Mouse (Mus musculus) kidney, postnatal 25 days (tissue): ENCODE data around the gene Dip2c.

Source experiments
- DNase-seq, 2 experiments: peaks; one replicate each; pipeline ENCODE4 v3.0.0; 2021; ENCODE audit warnings: mixed read lengths in 2 of 2

The Dip2c gene

DNA sequence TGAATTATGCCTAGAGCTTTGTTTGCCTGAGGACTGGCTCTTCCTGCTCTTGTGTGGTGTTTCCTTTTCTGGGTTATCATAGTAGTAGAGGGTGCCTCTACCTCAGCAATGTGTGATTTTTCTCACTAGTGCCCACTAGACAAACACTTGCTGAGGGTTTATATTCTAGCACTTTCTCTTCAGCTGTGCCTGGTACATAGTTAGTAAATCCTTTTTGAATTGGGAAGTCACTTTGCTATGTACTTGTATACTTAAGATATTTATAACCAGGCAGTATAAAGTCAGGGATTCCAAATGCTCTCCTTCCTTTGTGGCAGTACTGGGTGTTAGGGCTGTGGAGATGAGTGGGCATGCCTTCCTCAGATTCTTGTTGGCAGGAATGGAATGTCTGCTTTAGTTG is 56.9 kb downstream of the Dip2c start:
- DNase-seq: no peak

DNA sequence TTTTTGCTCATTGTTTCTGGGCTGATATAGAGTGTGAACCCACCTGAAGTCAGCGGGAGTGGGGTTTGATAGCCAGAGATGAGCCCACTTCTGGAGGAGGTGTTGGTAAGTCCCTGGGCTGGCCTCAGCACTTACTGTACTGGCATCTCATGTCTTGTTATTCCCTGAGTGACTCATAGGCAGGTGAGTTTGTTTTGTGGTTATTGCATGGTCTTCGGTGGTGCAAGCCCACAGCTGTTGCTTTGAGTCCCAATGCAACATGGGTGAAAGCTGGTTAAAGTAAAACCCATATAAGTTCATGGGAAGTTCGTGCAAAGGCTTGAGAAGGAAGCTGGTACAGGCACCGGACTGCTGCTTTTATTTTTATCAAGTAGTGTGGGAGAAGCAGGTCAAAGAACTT is 64.0 kb downstream of the Dip2c start:
- no peak for DNase-seq

DNA sequence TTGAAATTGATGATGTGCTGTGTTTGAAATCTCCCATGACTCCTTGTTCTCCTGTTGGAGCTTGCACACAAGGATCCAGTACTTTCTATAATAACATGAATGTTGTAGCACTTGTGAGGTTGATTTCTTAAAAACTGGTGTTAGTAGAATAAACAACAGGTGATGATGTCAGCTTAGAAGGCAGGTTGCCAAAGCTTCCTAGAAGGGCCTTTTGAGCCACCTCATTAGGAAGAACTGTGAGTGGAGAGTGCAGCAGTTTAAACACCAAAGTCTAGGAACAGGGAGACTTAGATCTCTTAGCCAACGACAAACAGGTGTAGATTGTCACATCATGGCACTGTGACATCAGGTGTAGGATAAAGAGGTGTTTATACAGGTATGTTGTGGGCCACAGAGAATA is 66.4 kb downstream of the Dip2c start:
- DNase-seq: peak in 1 of 2 experiments; percentile 27

DNA sequence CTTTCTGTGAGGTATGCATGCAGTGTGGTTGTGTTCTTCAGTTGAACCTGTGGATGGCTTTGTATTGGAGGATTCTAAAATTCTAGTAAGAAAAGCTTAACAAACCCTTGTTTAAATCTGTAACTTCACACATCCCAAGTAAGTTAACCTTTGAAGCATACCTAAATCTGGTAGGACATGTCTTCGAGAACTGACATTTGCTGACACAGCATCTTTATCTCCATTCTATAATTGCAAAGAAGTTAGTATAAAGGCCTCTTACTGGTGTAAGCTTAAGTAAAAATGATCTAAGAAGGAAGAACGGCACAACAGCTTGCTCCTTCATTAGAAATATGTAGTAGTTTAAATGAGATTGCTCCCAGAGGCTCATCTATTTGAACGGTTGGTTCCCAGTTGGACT is 71.1 kb downstream of the Dip2c start:
- no peak for DNase-seq

DNA sequence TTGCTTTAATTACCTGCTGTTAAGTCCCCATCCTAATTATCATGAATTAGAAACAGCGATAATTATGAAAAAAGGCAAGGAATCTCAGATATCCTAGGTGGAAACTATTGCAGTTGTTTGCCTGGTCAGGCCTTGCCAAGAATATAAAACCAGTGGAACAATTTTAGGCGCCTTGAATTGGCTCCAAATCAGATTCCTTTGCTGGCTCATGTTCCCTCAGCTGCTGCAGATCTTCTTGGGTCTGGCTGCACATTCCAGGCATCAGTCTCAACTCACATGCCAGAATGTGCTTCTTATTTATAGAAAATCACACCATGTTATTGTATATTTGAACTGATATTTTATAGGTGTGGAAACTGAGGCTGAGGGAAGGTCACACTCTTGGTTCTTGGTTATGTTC is 74.3 kb downstream of the Dip2c start:
- peak; percentile 34 to 40 for DNase-seq

DNA sequence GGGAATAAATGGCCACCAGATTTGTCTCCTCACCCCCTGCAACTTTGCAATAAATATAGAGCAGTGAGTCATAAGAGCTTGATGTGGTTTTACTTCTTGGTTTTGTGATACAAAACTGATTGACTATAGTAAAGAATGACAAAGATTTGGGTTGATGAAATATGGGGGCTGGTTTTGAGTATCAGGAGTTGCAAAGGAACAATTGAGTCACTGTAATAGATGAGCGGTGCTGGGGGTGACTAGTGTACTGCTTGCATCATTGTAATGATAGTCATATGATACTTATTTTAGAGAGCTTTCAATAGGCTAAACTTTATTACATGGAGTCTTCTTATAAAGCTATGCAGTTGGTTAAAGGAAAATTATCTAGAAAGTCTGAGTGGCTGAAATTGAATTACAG is 77.6 kb downstream of the Dip2c start:
- DNase-seq: no peak

DNA sequence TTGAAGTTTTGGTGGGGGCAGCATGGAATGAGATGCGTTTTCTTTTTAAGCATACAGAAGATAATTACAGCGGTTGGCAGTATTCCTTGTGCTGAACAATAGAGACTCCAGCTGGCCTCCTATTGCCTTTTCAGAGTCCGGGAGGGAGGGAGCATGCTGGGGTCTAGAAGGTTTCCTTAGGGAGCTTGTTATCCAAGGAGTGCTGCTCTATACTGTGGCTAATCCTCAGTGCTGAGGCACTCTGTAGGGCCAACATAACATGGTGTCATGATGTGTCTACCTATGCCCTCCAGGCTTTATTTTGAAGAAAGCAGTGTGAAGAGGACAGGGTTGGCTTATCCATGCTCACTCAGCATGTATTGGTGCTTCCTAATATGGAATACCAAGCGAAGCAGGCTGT is 79.0 kb downstream of the Dip2c start:
- no peak for DNase-seq

DNA sequence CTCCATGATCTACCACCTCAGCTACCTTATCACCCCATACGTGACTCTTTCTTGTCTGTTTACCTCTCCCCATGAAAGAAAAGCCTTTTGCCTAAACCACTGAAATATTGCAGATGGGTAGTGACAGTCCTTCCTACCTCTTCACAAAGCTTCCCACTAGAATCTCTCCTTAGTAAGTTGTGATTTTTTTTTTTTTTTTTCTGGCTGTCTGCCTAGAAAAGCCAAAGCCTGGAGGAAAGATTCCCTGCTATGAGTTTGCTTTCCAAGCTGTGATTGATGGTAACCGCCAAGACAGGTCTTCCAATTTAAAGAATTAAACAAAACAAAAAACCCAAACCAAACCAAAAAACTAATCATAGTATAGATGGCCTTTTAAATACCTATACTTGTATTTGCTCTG is 85.1 kb downstream of the Dip2c start:
- DNase-seq: no peak

DNA sequence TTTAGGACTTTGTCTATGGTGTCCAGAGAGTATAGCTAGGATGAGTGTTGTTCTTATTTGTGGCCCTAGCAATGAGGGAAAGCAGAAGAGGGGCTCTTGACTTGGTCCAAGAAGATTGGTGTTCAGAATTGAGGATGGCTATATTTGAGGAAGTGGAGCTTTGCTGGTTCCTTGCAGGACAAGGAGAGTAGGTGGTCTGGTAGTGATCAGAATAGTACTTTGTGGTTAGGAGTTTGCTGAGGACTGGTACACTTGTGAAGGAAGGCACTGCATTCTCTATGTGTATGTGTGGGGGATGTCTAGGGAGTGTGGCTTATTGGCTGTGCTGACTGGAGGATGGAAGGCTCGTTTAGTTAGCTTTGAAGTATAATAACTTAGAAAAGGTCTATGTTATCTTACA is 95.1 kb downstream of the Dip2c start:
- no peak for DNase-seq

DNA sequence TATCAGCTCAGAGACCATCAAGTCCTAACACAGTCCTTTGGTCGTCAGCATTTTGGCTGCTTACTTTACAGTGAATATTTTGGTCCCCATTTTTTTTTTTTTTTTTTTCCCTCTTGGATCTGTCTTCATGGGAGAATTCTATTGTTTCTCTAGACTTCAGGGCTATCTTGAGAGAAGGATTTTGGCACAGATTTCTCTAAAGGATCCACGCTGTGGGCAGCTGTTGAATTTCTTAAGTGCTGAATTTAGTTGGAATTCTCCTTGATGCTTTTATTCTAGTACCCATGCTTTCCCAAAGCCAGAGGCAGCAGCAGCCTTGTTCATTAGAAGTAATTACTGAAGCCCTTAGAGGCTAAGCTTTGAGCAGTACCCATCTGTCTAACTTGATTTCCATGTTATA is 100.8 kb downstream of the Dip2c start:
- DNase-seq: no peak

DNA sequence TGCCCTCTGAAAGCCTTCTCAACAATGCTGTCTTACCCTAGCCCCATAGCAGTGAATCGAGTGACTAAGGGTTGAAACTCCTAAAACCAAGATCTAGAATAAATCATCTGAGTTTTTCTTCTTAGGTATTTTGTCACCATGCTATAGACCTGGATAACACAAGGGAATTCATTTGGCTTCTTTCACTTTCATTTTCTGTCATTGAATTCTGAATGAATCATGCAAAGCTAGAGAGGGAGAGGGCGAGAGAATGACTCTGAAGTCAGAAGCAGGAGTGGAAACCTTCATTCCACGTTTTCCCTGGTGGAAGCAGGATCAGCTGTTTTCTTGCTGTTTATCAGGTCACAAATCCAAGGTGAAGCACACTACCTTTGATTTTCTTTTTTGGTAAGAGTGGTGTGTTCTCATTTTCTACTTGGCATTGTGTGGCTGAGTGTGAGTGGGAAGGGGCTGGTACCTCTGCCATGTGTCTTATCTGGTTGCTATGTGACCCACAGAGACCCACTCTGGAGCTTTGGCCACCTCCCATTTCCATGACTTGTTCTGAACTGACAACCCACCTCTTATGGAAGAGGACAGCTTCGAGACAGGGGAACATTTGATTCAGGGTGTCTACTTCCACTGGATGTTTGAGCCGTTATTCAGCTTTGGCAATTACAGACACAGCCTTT is 104.5 kb downstream of the Dip2c start:
- no peak for DNase-seq

DNA sequence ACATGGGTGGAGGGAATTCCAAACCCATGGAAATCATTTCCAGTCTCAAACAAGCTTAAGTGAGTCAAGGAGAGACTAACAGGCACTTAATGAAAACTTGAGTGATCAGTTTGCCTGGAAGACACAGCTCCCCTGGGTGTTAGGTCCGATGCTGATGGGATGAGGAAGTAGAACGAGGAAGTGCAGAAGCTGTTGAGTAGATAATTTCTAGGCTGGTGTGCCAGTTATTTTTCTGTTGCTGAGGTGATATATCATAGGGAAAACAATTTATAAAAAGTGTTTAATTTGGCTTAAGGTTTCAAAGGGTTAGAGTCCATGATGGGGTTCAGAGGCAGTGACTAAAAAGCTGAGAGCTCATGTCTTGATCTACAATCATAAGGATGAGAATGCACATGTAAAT is 111.7 kb downstream of the Dip2c start:
- DNase-seq: no peak

DNA sequence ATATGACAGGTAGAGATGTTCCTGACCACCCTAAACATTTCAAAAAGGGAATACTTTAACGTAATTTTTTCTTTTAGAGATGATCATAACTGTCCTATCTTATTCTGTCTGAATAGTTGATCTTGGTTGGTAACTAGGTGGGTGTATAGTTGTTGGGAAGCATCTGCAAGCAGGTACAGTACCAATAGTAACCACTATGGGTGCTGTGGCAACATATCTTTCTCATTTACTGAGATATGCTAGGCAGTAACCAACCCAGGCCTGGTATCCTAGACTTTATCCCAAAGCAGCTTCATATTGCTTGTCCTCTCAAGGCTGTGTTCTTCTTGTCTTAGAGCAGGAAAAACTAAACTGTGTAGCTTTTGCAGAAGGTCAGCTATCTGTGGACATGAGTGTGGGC is 113.0 kb downstream of the Dip2c start:
- DNase-seq: no peak

DNA sequence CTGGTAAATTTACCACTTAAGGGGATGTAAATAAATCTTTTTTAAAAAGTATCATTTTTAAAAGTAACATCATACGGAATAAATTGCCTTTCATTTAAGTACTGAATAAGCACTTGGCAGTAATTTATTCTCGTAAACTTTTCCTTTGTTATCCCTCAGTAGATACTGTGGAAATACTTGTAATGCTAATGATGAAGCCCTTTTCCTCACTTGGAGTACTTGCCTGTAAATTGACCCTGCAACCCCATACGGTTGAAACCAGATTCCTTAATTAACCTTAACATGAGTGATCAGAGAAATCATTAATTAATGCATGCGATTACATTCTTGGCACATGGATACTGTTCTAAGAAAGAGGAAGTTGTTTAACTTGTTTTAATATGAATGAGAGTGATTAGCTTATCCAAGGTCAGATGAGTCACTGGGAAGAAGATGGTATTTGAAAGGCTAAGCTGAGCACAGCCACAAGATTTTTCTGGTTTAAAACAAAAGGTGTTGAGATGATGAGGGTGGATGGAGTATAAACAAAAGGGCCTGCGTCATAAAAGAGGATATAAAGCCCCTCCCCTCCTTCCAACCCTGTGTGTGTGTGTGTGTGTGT is 114.0 kb downstream of the Dip2c start:
- DNase-seq: no peak

DNA sequence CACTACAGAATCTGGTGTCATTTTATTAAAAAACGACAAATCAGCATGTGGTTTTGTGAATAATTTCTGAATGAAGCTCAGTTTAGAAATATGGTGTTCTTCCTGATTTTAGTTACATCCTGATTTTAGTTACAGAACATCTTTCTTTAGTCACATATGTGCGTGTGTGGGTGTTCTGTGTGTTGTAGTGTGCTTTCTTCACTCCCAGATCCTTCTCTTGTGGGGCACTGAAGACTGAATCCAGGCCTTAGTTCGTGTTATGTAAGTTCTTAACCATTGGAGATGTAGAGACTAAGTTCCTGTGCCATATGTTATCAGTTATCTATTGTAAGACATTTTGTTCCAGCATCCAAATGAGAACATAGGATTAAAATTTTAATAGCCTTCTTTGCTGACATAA is 117.1 kb downstream of the Dip2c start:
- no peak for DNase-seq

DNA sequence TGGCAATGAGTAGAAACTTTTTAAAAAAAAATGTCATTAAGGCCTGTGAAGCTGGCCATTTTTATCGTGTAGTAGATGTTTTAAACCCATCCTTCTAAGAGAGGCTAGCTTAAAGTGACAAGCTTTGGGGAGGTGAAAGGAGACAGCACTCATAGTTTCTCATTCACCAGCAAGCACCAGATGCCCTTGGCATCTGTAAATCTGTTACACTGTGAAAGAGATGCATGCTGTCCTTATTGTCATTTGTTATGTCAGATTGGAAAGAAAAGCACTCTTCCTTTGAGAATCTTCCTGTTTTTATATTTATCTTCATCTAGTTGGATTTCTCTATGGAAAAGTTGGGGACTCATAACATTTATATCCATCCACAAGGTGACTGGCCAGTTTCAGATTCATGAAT is 119.0 kb downstream of the Dip2c start:
- no peak for DNase-seq

DNA sequence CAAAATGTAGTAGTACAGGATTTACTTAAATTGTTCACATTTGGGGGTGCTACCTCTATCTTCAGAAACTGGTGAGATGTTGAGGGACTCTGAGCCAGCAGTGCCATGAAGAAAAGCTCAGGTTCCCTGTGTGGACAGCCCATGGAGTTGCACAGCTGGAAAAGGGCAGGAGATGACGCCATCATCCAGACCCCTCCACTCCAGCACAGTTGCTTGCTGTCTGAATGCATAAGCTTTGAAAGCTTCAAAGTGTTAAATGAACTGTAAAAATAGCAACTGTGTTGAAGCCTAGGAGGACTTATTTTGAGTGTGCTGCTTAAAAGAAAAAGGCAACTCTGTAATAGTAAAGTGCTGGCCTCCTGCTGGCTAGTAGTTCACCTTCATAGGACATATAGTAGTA is 122.5 kb downstream of the Dip2c start:
- no peak for DNase-seq

DNA sequence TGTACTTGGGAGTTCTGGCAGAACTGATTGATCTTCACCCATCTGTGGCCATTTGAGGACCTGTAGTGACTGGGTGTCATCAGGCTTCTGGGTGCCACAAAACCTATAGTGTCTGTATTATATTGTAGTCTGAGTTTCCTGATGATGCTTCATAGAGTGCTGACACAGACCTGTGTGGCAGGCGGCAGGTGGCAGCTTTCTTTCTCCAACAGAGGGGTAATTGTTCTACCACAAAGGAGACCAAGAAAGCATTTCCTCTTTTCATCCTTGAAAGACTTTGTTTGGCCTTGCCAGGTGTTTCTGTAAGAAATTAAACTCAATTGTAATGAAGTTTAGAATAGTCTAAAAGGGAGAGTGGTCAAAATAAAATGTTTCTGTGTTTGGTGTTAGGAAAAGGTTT is 129.1 kb downstream of the Dip2c start:
- no peak for DNase-seq

DNA sequence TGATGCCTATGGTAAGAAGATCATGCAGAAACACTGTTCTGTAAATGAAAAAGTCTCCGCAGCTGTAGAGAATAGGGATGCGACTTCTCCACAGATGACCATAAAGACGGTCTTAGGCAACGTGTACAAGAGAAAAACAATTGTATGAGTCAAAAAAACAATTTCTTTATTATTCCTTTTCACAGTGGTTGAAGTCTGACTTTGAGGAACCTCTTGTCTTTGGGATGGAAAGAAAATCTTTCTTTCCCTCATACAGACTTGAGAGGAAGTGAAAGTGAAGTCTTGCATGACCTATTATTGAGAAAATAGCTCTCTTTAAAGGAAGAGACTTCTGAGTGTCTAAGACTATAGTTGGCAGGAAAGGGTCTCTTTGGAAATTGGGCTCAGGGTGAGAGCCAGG is 132.7 kb downstream of the Dip2c start:
- DNase-seq: no peak

DNA sequence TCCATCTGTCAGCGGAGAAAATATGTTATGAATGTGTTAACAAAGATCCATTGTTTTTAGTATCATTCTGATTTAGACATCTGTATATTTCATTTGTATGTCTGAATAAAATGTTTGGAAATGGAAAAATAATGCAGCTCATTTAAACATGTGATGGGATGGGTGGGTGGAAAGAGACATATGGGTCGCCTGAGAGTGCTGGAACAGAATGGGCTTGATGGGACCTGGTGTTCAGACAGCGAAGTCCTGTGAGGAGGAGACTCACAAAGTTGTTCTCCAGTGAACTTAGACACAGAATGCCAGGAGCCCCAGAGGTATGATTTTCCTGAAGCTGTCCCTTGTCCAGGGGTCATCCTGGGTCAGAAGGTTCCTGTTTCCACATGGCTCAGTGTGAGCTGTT is 142.1 kb downstream of the Dip2c start:
- peak in 1 of 2 experiments; percentile 36 for DNase-seq

DNA sequence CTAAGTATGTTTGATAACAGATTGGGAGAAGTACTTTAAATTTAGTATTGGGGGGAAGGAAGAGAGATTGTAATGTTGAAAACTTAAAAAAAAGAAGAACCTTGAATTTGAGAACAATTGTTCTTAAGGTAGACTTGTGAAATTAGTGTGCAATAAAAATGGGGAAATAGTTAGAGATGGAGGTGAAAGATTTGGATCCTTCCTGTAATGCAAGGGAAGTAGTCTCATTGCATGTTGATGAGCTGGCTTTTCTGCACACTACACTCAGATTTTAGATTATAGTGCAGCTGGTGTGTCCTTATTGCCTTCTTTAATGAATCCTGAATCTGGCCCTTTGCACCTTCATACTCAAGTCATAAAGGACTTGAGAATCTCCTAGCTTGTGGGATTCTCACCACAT is 142.9 kb downstream of the Dip2c start:
- no peak for DNase-seq

DNA sequence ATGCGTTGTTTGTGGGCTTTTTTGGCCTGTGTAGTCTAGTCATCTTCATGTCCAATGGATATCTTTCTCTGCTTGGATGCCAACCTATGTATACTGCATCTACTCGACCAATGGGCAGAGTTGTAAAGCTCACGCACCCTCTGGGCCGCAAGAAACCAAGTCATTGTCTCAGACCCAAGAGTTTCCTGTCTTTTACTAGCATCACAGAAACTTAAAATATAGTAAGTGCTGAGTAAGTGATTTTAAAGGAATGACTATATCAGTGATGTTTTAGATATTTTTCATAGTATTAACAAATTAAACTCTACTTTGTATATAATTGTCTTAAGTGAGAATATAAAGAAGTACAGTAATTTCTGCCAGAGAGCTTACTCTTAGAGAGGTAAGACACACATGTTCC is 145.6 kb downstream of the Dip2c start:
- no peak for DNase-seq

DNA sequence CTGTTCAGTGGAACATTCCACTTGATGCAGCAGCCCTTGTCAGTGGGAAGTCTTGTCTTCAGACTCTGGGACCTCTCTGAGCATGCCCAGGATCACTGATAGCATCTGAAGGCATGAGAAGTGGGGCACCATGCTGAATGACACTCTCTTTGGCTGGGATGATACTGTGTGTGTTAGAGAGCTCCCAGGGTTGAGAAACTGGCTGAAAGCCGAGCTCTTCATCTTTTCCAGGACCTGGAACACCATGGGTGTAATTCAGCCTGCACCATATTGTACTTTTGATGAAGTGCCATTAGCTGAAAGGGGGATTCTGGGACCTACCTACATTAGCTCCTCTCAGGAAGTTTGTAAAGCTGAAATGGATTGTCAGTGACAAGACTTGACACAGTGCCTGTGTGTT is 146.5 kb downstream of the Dip2c start:
- DNase-seq: no peak

DNA sequence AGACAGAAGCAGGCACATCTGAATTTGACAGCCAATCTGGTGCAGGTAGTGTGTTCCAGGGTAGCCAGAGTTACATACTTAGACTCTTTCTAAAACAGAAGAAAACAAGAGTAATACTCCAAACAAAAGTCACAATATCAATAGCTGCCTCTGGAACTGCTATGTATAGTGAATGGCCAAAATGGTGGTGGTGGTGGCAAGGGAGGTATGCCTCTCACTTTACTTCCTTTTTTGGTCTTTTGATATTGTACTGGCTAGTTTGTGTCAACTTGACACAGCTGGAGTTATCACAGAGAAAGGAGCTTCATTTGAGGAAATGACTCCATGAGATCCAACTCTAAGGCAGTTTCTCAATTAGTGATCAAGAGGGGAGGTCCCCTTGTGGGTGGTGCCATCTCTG is 148.1 kb downstream of the Dip2c start:
- no peak for DNase-seq

DNA sequence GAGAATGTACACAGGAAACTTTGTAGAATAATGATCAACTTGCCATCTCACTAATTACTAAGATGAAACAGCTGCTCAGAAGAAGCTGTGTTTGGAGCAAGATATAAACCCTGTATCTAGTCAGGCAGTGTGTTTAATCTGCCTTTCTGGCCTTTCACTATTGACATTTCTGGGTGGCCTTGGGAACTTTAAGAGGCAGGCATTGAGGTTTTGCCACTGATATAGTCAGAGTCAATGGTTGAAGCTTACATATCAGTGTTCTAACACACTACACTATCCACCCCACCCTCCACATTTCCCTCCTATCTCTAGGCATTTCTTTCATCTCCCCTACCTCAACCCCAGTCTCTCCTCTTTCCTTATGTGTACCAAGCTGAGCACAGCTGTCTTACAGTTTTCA is 149.9 kb downstream of the Dip2c start:
- no peak for DNase-seq
